12 mouse cellular contexts compared by ENCODE assay signal in genomic region chr10:39958266-39958665, GRCm38 (mm10). TPM values are rescaled to one million over a fixed set of nuclear protein-coding genes. Genes with fewer than 3 reads are reported as not detected.
A peak's percentile ranks its signal among the peaks of the same experiment; 100 is the strongest.
DNase-seq lines count a peak whose midpoint lies in the region; ATAC-seq lines count a peak whose summit lies in the region.
"Had no signal": no experiment of that assay in that cellular context is flagged by ENCODE, and none has a peak within 500 bp of the region (broad histone marks: within the 10 kb centered on the region; RNA-seq: fewer than 3 reads in every experiment).

No protein-coding gene starts in this region.

- H3K4me1 ChIP-seq in hindbrain, embryonic 14.5 days (replicated peaks; ENCODE audit: control insufficient read depth, insufficient read depth, low read length): peaks cover 3% of the 10 kb centered on the region; the same call in 1 of the 2 replicates
- H3K4me1 ChIP-seq in hindbrain, embryonic 12.5 days: peaks cover 7% of the 10 kb centered on the region; the same call in 1 of the 2 replicates
- H3K4me1 ChIP-seq in forebrain, embryonic 10.5 days: peaks cover 13% of the 10 kb centered on the region

- DNase-seq in hindbrain, embryonic 14.5 days (ENCODE audit: low spot score): peak; percentile 62
- peak; percentile 28 for DNase-seq in lung, postnatal 36 days
- no peak for DNase-seq in lung, postnatal 14 days
- DNase-seq in c-Kit-positive CD71-positive TER-119-positive erythroid progenitor cells, embryonic 14.5 days (ENCODE audit: low spot score): peak; percentile 15
- DNase-seq in splenic B cell, adult 2 months (ENCODE audit: low read depth, low spot score): peak; percentile 38
- no peak for DNase-seq in forebrain, embryonic 10.5 days (ENCODE audit: extremely low spot score, low spot score)
- DNase-seq: cerebellum, postnatal 36 days; right cerebral cortex, postnatal 25 days had no signal

- ATAC-seq in hindbrain, embryonic 14.5 days (ENCODE audit: low FRiP score): no peak
- ATAC-seq in hindbrain, embryonic 12.5 days (ENCODE audit: low FRiP score): no peak

- no peaks in the 10 kb centered on the region for H3K9me3 ChIP-seq in hindbrain, embryonic 14.5 days (ENCODE audit: control insufficient read depth, low read length)
- no peaks in the 10 kb centered on the region for H3K9me3 ChIP-seq in hindbrain, embryonic 12.5 days (replicated peaks)
- no peaks in the 10 kb centered on the region for H3K9me3 ChIP-seq in forebrain, embryonic 10.5 days
- H3K9me3 ChIP-seq: kidney, embryonic 15.5 days; liver, embryonic 15.5 days had no signal

- H3K9ac ChIP-seq in hindbrain, embryonic 14.5 days: no peak overlapping the region
- no peak overlapping the region for H3K9ac ChIP-seq in hindbrain, embryonic 12.5 days
- H3K9ac ChIP-seq: kidney, embryonic 15.5 days; liver, embryonic 15.5 days had no signal

- no peak overlapping the region for H3K27ac ChIP-seq in hindbrain, embryonic 14.5 days
- no peak overlapping the region for H3K27ac ChIP-seq in hindbrain, embryonic 12.5 days
- H3K27ac ChIP-seq in forebrain, embryonic 10.5 days: no peak overlapping the region
- H3K27ac ChIP-seq: kidney, embryonic 15.5 days; liver, embryonic 15.5 days had no signal

- no peak overlapping the region for H3K4me2 ChIP-seq in hindbrain, embryonic 14.5 days (replicated peaks)
- H3K4me2 ChIP-seq in hindbrain, embryonic 12.5 days (replicated peaks): no peak overlapping the region

- 69% methylated on average over 4 of the region's 4 CpGs for WGBS in hindbrain, embryonic 14.5 days
- 78% methylated on average over 4 of the region's 4 CpGs for WGBS in hindbrain, embryonic 12.5 days
- 81% methylated on average over 4 of the region's 4 CpGs for WGBS in forebrain, embryonic 10.5 days

- H3K27me3 ChIP-seq in hindbrain, embryonic 14.5 days (ENCODE audit: control insufficient read depth, insufficient read depth, low read length): peaks cover 5% of the 10 kb centered on the region; the same call in 1 of the 2 replicates
- H3K27me3 ChIP-seq in hindbrain, embryonic 12.5 days: no peaks in the 10 kb centered on the region; the same call in 1 of the 2 replicates
- H3K27me3 ChIP-seq in splenic B cell, adult 2 months (ENCODE audit: control insufficient read depth, insufficient read depth, low read length, poor library complexity, severe bottlenecking): no peaks in the 10 kb centered on the region
- H3K27me3 ChIP-seq in forebrain, embryonic 10.5 days (ENCODE audit: poor library complexity, severe bottlenecking): peaks cover 11% of the 10 kb centered on the region
- H3K27me3 ChIP-seq: kidney, embryonic 15.5 days had no signal

- no peaks in the 10 kb centered on the region for H3K36me3 ChIP-seq in hindbrain, embryonic 14.5 days (replicated peaks; ENCODE audit: control insufficient read depth, insufficient read depth)
- no peaks in the 10 kb centered on the region for H3K36me3 ChIP-seq in hindbrain, embryonic 12.5 days
- H3K36me3 ChIP-seq in splenic B cell, adult 2 months (ENCODE audit: control insufficient read depth, insufficient read depth, low read length, poor library complexity, severe bottlenecking): no peaks in the 10 kb centered on the region
- H3K36me3 ChIP-seq in forebrain, embryonic 10.5 days (replicated peaks): no peaks in the 10 kb centered on the region
- H3K36me3 ChIP-seq: kidney, embryonic 15.5 days; liver, embryonic 15.5 days had no signal

- no peak overlapping the region for H3K4me3 ChIP-seq in hindbrain, embryonic 14.5 days (replicated peaks; ENCODE audit: low read length)
- H3K4me3 ChIP-seq in hindbrain, embryonic 12.5 days: no peak overlapping the region
- H3K4me3 ChIP-seq in forebrain, embryonic 10.5 days: no peak overlapping the region
- H3K4me3 ChIP-seq: kidney, embryonic 15.5 days; liver, embryonic 15.5 days; myocyte had no signal

RNA-seq across cellular contexts. Expression of gene Mfsd4b3, which starts 1.7 kb away (rescaled TPM):
- polyA plus RNA-seq in hindbrain, embryonic 14.5 days (2014; fragmentation: Nextera tagmentation; extraction: Ambion mirVana): 0.12 and 0.31 TPM in 2 replicates
- 0.19 and 0.31 TPM in 2 replicates for polyA plus RNA-seq in hindbrain, embryonic 12.5 days (2016; fragmentation: Nextera tagmentation; extraction: Ambion mirVana)
- polyA plus RNA-seq in forebrain, embryonic 10.5 days (2016; fragmentation: Nextera tagmentation; extraction: Ambion mirVana): 0.15 TPM in 1 of 2 replicates, not detected in the other

RNA-seq across cellular contexts. Expression of gene Mfsd4b5, which starts 28.2 kb away (rescaled TPM):
- 0.08 TPM in 1 of 2 replicates, not detected in the other for polyA plus RNA-seq in hindbrain, embryonic 14.5 days (2014; fragmentation: Nextera tagmentation; extraction: Ambion mirVana)
- polyA plus RNA-seq in hindbrain, embryonic 12.5 days (2016; fragmentation: Nextera tagmentation; extraction: Ambion mirVana): 0.10 and 0.14 TPM in 2 replicates
- polyA plus RNA-seq in forebrain, embryonic 10.5 days (2016; fragmentation: Nextera tagmentation; extraction: Ambion mirVana): not detected in 2 replicates

RNA-seq across cellular contexts. Expression of gene Mfsd4b2, which starts 31.5 kb away (rescaled TPM):
- not detected in 2 replicates for polyA plus RNA-seq in hindbrain, embryonic 14.5 days (2014; fragmentation: Nextera tagmentation; extraction: Ambion mirVana)
- not detected in 2 replicates for polyA plus RNA-seq in hindbrain, embryonic 12.5 days (2016; fragmentation: Nextera tagmentation; extraction: Ambion mirVana)
- polyA plus RNA-seq in forebrain, embryonic 10.5 days (2016; fragmentation: Nextera tagmentation; extraction: Ambion mirVana): not detected in 2 replicates
- polyA plus RNA-seq: kidney, embryonic 15.5 days; liver, embryonic 15.5 days; myocyte had no signal

RNA-seq across cellular contexts. Expression of gene Mfsd4b4, which starts 59.2 kb away (rescaled TPM):
- polyA plus RNA-seq in hindbrain, embryonic 14.5 days (2014; fragmentation: Nextera tagmentation; extraction: Ambion mirVana): 3.7 and 4.4 TPM in 2 replicates
- 6.0 and 6.1 TPM in 2 replicates for polyA plus RNA-seq in hindbrain, embryonic 12.5 days (2016; fragmentation: Nextera tagmentation; extraction: Ambion mirVana)
- polyA plus RNA-seq in forebrain, embryonic 10.5 days (2016; fragmentation: Nextera tagmentation; extraction: Ambion mirVana): 5.0 and 5.6 TPM in 2 replicates

Comparison
In these comparisons a context has a peak if more than half of its experiments do, and no peak if none do; other contexts are left out.
1. DNase-seq: peak in hindbrain, embryonic 14.5 days (single experiment), lung, postnatal 36 days (single experiment), c-Kit-positive CD71-positive TER-119-positive erythroid progenitor cells, embryonic 14.5 days (single experiment) and splenic B cell, adult 2 months (single experiment); none in lung, postnatal 14 days (single experiment) and forebrain, embryonic 10.5 days (single experiment).